Mouse (Mus musculus): ENCODE data around the gene Slc46a1.

DNA sequence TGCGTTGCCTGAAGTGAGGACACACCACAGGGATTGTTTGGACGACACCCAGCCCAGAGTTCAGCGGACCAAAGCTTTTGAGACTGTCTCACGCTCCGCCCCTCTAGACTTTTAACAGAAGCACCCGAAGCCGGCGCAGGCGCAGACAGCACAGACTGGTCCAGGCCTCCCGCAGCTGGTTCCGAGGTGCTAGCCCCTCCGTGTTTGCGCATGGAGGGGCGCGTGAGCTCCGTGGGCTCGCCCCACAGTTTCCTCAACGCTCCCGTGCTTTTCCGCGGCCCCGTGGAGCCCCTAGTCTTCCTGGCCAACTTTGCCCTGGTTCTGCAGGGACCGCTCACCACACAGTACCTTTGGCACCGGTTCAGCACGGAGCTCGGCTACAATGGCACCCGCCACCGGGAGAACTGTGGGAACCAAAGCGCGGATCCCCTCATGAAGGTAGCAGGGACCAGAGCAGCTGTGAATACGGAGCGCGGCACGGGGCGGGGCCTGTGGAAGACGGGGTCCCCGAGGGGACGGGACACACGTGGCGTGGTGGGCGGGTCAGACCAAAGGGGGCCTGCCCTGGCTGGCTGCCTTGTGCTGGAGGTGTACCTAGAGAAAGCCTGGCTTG is at the start of gene Slc46a1:
- TF ChIP-seq CTCF (IDR thresholded peaks at IDR 0.05; ENCODE audit: low read depth) (no peak), EP300 (IDR thresholded peaks at IDR 0.05; ENCODE audit: low read depth) (no peak)
